Mouse (Mus musculus): Measurements from ENCODE around the gene Olfr1302. TPM values are rescaled to one million over a fixed set of nuclear protein-coding genes. Genes with fewer than 3 reads are reported as not detected.

Gene Olfr1302
- total RNA-seq (2014; rRNA removed) (not detected in 2 replicates), polyA plus RNA-seq (2015; fragmentation: Nextera tagmentation; extraction: Ambion mirVana) (not detected in 2 replicates)

DNA sequence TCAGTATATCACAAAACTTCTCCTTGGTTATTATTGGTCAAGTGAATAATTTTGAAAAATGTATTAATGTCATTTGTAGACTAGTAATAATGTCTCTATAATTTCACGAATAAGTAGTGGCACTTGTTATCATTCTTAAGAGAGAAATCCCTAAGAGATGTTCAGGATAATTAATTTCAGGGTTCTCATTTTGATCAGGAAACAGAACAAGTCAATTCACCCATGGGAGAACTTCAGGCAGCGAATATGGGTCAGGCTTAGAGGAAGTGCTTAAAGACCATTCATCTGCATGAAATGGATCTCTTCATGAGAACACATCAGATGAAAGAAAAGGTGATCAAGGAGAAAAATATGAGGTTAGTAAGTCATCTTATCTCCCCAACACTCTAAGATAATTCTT, at the start of gene Olfr1302:
TSS of gene Olfr1302 (plus strand) at position 301 of the 400 bp plus-strand sequence.
- Histone ChIP-seq H3K27ac (ENCODE audit: low read depth, low read length) (no peak within 1 kb of the TSS), H3K9me3 (ENCODE audit: low read length) (no peaks in the 10 kb centered on the region), H3K4me1 (ENCODE audit: insufficient read depth) (no peaks in the 10 kb centered on the region), H3K4me3 (ENCODE audit: low read depth, low read length) (no peak within 1 kb of the TSS), H3K36me3 (ENCODE audit: insufficient read depth) (no peaks in the 10 kb centered on the region), H3K9ac (no peak within 1 kb of the TSS), H3K27me3 (ENCODE audit: insufficient read depth, low read length) (no peaks in the 10 kb centered on the region), H3K4me2 (ENCODE audit: low read depth) (no peak within 1 kb of the TSS)
- 84% methylated on average over 2 of the region's 2 CpGs for WGBS
- TF ChIP-seq CTCF (IDR thresholded peaks at IDR 0.05; ENCODE audit: low read depth), result no peak
- ATAC-seq (no peak), DNase-seq (no peak)

DNA sequence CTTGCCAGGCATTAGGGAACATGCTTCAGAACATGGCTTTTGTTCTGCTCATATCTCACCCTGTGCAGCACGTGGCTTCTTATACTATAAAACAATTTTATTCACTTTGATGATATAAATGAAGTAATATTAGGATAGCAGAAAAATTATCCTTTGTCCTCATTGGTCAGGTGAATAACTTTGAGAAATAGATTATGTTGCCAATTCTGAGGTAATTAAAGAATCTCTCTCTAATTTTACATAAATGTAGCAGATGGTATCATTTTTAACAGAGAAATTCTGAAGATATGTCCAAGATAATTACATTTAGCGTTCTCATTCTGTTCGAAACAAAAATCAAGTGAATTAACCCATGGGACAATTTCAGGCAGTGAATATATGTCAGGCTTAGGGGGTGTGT, 26.5 kb upstream of the Olfr1302 start, which contains the start of gene Olfr1301:
TSS of gene Olfr1301 (plus strand) at position 301 of the 400 bp plus-strand sequence.
- H3K4me1 ChIP-seq (ENCODE audit: insufficient read depth), result no peaks in the 10 kb centered on the region
- H3K9ac ChIP-seq, result no peak within 1 kb of the TSS
- no peak within 1 kb of the TSS for H3K4me2 ChIP-seq (ENCODE audit: low read depth)
- H3K9me3 ChIP-seq (ENCODE audit: low read length), result no peaks in the 10 kb centered on the region
- no peaks in the 10 kb centered on the region for H3K36me3 ChIP-seq (ENCODE audit: insufficient read depth)
- no peaks in the 10 kb centered on the region for H3K27me3 ChIP-seq (ENCODE audit: insufficient read depth, low read length)
- ATAC-seq (no peak), DNase-seq (no peak)
- 73% methylated on average over 3 of the region's 3 CpGs for WGBS
- no peak for TF ChIP-seq CTCF (IDR thresholded peaks at IDR 0.05; ENCODE audit: low read depth)
- H3K4me3 ChIP-seq (ENCODE audit: low read depth, low read length), result no peak within 1 kb of the TSS
- no peak within 1 kb of the TSS for H3K27ac ChIP-seq (ENCODE audit: low read depth, low read length)

DNA sequence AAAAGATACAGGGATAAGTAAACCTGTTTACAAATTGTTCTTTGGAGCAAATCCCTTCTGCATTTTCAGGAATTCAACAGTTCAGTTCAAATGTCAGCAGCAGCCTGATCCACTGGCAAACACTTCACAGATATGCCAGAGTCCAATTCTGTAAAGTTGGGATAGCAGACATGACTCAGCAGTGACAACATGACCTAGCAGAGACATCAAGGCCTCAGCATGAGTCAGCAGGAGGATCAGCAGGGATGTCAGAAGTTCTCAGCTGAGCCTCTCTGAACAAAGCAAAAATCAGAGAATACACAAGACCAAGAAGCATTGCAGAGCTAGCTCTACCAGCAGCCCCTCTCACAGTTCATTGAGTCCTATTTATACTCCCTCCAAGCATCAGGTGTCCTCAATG, 35.7 kb downstream of the Olfr1302 start:
- Histone ChIP-seq H3K27ac (ENCODE audit: low read depth, low read length) (no peak overlapping the region), H3K9me3 (ENCODE audit: low read length) (no peaks in the 10 kb centered on the region), H3K27me3 (ENCODE audit: insufficient read depth, low read length) (no peaks in the 10 kb centered on the region), H3K4me2 (ENCODE audit: low read depth) (no peak overlapping the region), H3K4me3 (ENCODE audit: low read depth, low read length) (no peak overlapping the region), H3K4me1 (ENCODE audit: insufficient read depth) (no peaks in the 10 kb centered on the region), H3K36me3 (ENCODE audit: insufficient read depth) (no peaks in the 10 kb centered on the region), H3K9ac (no peak overlapping the region)
- no peak for TF ChIP-seq CTCF (IDR thresholded peaks at IDR 0.05; ENCODE audit: low read depth)
- DNase-seq (no peak), ATAC-seq (no peak)

DNA sequence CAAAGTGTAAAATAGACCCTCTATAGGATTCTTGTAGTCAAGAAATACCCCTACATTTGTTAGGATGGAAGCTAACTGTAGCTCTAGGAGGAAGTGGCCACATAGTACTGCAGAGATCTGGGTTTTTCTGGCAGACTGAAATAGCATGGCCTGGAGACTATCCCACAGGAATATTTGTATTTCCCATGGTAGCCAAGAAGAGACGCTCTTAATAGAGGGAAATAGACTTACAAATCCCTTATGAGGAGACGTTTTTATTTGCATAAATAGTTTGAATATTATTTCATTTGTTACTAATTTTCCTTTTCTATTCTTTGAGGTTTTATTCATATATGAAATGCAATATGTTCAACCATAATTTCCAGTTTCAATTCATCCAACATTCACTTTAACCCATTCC, 43.0 kb downstream of the Olfr1302 start, which contains the start of gene Olfr1303:
TSS of gene Olfr1303 (minus strand) at position 101 of the 400 bp plus-strand sequence.
- Histone ChIP-seq H3K4me3 (ENCODE audit: low read depth, low read length) (no peak within 1 kb of the TSS), H3K4me1 (ENCODE audit: insufficient read depth) (no peaks in the 10 kb centered on the region), H3K27ac (ENCODE audit: low read depth, low read length) (no peak within 1 kb of the TSS), H3K4me2 (ENCODE audit: low read depth) (no peak within 1 kb of the TSS), H3K9me3 (ENCODE audit: low read length) (no peaks in the 10 kb centered on the region), H3K9ac (no peak within 1 kb of the TSS), H3K27me3 (ENCODE audit: insufficient read depth, low read length) (no peaks in the 10 kb centered on the region), H3K36me3 (ENCODE audit: insufficient read depth) (no peaks in the 10 kb centered on the region)
- ATAC-seq (no peak), DNase-seq (no peak)
- 88% methylated on average over 2 of the region's 2 CpGs for WGBS
- no peak for TF ChIP-seq CTCF (IDR thresholded peaks at IDR 0.05; ENCODE audit: low read depth)

Other genes with a start within 250 kb of the Olfr1302 start
- not detected in 2 replicates for gene Olfr1294, start 237.1 kb upstream of the Olfr1302 start, total RNA-seq (2014; rRNA removed)
- not detected in 2 replicates for gene Olfr1294, start 237.1 kb upstream of the Olfr1302 start, polyA plus RNA-seq (2015; fragmentation: Nextera tagmentation; extraction: Ambion mirVana)
- gene Olfr1295, start 207.7 kb upstream of the Olfr1302 start, total RNA-seq (2014; rRNA removed), result not detected in 2 replicates
- gene Olfr1295, start 207.7 kb upstream of the Olfr1302 start, polyA plus RNA-seq (2015; fragmentation: Nextera tagmentation; extraction: Ambion mirVana), result not detected in 2 replicates
- gene Olfr1297, start 150.9 kb upstream of the Olfr1302 start, total RNA-seq (2014; rRNA removed), result not detected in 2 replicates
- not detected in 2 replicates for gene Olfr1297, start 150.9 kb upstream of the Olfr1302 start, polyA plus RNA-seq (2015; fragmentation: Nextera tagmentation; extraction: Ambion mirVana)
- not detected in 2 replicates for gene Olfr1298, start 128.2 kb upstream of the Olfr1302 start, total RNA-seq (2014; rRNA removed)
- gene Olfr1298, start 128.2 kb upstream of the Olfr1302 start, polyA plus RNA-seq (2015; fragmentation: Nextera tagmentation; extraction: Ambion mirVana), result not detected in 2 replicates
- gene Olfr1299, start 116.0 kb upstream of the Olfr1302 start, total RNA-seq (2014; rRNA removed), result not detected in 2 replicates
- not detected in 2 replicates for gene Olfr1299, start 116.0 kb upstream of the Olfr1302 start, polyA plus RNA-seq (2015; fragmentation: Nextera tagmentation; extraction: Ambion mirVana)
- not detected in 2 replicates for gene Olfr1301, start 26.4 kb upstream of the Olfr1302 start, total RNA-seq (2014; rRNA removed)
- not detected in 2 replicates for gene Olfr1301, start 26.4 kb upstream of the Olfr1302 start, polyA plus RNA-seq (2015; fragmentation: Nextera tagmentation; extraction: Ambion mirVana)
- not detected in 2 replicates for gene Olfr1303, start 42.9 kb downstream of the Olfr1302 start, total RNA-seq (2014; rRNA removed)
- not detected in 2 replicates for gene Olfr1303, start 42.9 kb downstream of the Olfr1302 start, polyA plus RNA-seq (2015; fragmentation: Nextera tagmentation; extraction: Ambion mirVana)
- gene Olfr1305, start 99.7 kb downstream of the Olfr1302 start, total RNA-seq (2014; rRNA removed), result not detected in 2 replicates
- not detected in 2 replicates for gene Olfr1305, start 99.7 kb downstream of the Olfr1302 start, polyA plus RNA-seq (2015; fragmentation: Nextera tagmentation; extraction: Ambion mirVana)
- gene Olfr1306, start 138.8 kb downstream of the Olfr1302 start, total RNA-seq (2014; rRNA removed), result not detected in 2 replicates
- gene Olfr1306, start 138.8 kb downstream of the Olfr1302 start, polyA plus RNA-seq (2015; fragmentation: Nextera tagmentation; extraction: Ambion mirVana), result not detected in 2 replicates
- gene Olfr1307, start 172.0 kb downstream of the Olfr1302 start, total RNA-seq (2014; rRNA removed), result not detected in 2 replicates
- gene Olfr1307, start 172.0 kb downstream of the Olfr1302 start, polyA plus RNA-seq (2015; fragmentation: Nextera tagmentation; extraction: Ambion mirVana), result 0.01 TPM in 1 of 2 replicates, not detected in the other
- gene Olfr1308, start 187.5 kb downstream of the Olfr1302 start, total RNA-seq (2014; rRNA removed), result not detected in 2 replicates
- not detected in 2 replicates for gene Olfr1308, start 187.5 kb downstream of the Olfr1302 start, polyA plus RNA-seq (2015; fragmentation: Nextera tagmentation; extraction: Ambion mirVana)
- gene Olfr1309, start 212.9 kb downstream of the Olfr1302 start, total RNA-seq (2014; rRNA removed), result not detected in 2 replicates
- not detected in 2 replicates for gene Olfr1309, start 212.9 kb downstream of the Olfr1302 start, polyA plus RNA-seq (2015; fragmentation: Nextera tagmentation; extraction: Ambion mirVana)
- not detected in 2 replicates for gene Olfr1310, start 235.3 kb downstream of the Olfr1302 start, total RNA-seq (2014; rRNA removed)
- gene Olfr1310, start 235.3 kb downstream of the Olfr1302 start, polyA plus RNA-seq (2015; fragmentation: Nextera tagmentation; extraction: Ambion mirVana), result not detected in 2 replicates
- gene Olfr1311, start 247.0 kb downstream of the Olfr1302 start, total RNA-seq (2014; rRNA removed), result not detected in 2 replicates
- not detected in 2 replicates for gene Olfr1311, start 247.0 kb downstream of the Olfr1302 start, polyA plus RNA-seq (2015; fragmentation: Nextera tagmentation; extraction: Ambion mirVana)

Measured in forebrain, postnatal 0 days (tissue).